Mouse (Mus musculus) spleen, postnatal 10 days (tissue): Measurements from ENCODE around the gene Arl6.

Experiments used
- DNase-seq, 2 experiments: peaks; one replicate each; pipeline ENCODE4 v3.0.0; 2021 to 2022; ENCODE audit warnings: low spot score in 2 of 2

The Arl6 gene

DNA sequence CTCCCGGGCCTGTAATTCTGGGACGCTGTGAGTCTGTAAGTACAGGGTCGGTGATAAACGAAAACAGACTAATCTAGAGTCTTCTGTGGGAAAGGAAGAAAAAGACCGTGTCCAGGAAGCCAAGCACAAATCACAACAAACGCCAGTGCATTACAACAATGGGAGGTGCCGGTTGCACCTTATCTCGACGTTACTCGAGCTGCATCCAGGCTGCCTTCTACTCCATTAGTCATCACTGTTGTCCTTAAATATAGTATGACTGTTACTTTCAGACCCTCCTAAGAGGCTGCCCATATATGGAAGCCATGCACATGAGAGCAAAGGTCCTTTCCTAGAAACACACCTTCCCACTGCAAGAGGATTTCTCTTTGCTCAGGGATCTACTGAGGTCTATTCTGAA, 51.4 kb downstream of the Arl6 start:
- DNase-seq = no peak

DNA sequence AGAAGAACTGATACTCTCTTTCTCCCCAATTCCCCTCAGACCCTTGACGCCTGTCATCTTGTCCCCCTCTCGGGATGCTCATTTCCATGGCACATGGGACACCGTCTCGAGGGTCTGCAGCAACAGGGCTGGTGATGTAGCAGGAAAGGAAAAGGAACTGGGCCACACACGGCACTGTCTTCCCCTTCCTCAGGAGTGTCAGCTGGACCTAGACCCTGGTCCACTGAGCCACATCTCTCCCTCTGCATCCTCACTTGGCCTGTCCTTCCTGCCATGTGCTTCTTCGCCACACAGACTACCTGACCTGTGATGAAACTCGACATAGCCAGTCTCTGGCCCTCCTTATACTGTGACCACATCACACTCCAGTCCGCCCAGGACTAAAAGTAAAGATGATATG, 52.3 kb downstream of the Arl6 start:
- DNase-seq = no peak

DNA sequence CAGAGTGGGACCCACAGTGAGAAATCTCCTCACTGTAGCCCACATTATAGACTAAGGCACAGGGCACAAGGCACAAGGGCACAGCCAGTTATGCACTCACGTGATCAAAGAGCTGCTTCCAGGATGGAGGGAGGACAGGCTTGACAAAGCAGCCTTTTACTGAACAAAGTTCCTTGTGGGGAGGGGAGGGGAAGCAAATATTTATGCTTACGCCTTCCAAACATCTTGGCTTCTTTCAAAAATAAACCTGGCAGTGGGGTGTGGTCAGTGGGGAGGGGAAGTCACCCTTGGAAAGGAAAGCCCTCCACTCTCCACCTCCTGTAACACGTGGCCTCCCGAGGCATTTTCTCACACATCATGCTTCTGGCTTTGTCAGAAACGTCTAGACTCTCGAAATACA, 52.9 kb downstream of the Arl6 start:
- DNase-seq = no peak

DNA sequence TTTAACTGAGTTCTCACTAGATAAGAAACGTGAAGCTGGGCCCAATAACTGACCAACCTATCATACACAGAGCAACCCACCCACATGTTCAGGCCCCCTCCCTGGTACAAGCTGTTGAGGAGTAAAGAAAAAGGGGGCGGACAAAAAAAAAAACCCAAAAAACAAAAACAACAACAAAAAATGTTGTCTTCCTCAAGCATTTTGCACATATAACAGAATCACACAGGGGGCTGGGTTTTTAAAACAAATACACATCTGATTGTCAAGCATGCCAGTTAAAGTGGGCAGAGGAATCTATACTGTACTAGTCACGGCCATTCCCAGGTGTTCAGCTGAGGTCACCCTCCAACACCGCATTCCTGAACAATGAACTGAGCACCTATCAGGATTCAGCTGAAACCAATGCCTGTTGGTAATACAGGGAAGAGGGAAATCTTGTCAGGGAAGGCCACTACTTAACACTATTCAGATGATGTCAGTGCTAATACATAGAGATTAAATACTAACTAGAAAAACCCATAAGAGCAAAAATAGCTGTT, 53.4 kb downstream of the Arl6 start:
- DNase-seq = no peak

DNA sequence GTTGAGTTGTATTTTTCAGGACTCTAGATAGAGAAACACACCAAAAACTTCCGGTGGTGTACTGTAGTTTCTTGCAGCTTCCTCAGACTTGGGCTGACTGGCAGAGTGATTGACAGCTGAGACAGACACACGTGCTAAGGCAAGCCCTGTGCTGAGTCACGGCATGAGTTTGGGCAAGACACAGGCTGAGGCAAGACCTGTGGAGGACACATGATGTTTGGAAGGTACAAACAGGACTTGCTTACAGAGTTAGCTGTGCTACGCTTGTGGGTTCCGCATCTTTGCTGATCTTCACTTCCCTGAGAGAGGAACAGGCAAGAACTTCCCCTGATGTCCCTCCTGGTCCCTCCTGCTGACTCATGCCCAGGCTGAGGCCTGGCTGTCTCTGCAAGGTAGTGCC, 55.7 kb downstream of the Arl6 start:
- no peak for DNase-seq

DNA sequence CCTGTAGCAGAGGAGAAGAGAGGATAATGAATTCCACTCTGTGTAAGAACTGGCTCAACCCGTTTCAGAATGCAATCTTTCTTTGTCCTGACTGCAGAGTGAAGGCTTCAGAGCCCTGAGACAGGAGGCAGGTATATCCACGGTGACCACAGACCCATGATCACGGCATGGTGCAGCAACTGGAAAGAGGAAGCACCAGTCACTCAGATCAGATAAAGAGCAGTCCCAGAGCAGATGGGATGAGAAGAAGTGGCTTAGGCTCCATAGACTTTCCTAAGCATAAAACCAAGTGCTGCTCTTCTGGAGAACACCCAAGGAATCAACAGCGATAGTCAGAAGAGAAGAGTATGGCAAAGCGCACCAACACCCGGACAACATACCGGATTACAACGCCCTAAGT, 60.0 kb downstream of the Arl6 start:
- DNase-seq = no peak

DNA sequence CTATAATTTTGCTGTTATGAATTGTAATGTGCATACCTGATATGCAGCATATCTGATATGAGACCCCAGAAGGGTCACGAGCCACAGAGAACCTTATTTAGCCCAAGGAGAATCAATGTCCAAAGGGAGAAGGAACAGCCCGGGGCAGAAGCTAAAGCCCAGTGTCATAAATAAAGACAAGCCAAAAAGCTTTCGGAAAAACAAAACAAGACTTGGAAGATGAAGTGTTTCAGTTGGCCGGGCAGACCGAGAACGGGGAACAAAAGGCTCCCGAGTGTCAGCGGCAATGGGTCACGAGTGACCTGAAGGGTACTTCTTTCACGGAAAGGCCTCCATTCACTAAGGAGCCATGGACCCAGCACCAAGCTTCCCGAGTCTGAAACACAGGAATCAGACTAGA, 65.2 kb downstream of the Arl6 start:
- DNase-seq = no peak

DNA sequence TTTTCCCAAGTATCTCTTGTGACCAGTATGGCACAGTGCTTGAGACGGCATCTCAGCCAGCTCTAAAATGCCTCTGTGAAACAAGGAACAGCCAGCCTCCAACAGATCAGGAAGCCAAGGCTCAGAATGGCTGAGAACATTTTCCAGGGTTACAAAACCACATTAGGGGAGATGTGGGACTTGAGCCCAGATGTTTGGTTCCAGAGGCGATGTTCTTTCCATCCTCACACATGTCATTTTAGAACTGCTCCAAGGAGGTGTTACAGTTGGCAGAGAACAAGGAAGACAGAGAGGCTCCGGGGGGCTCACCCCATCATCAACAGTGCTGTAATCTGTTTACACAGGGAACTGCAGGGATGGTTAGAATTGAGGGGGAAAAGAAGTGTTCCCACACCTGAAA, 66.5 kb downstream of the Arl6 start:
- no peak for DNase-seq

DNA sequence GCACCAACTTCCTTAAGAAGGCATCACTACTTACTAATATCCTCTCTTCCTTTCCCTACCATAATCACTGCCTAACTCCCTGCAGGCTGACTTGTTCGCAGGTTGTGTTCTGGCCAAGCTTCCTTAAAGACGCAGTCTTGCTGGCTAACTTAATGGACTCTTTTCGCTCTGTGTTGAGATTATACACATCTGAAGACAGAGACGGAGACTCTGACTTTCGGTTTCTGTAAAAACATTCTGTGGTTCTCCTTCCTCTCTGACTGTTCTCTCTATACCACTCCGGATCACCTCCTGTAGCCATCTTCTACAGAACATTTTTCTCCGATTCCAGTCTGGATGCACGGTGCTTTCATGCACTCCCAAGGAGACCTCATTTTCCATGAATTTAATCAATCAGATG, 68.4 kb downstream of the Arl6 start:
- DNase-seq = no peak

DNA sequence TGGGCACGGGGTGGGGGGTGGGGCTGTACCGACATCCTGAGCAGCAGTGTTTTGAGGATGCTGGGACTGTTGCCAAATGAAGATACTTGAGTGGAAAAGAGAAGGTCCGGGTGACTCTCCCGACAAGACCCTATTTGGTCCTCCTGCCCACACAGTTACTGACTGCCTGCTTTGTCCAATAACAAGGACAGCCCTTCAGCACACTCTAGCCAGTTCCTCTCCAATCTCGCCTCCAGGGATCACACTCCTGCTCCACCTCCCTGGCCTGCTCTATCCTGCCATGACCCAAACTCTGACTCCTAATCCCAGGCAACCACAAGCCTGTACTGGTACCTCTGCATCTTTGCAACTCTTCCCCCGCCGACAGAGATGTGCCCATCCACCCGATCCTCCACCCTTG, 69.4 kb downstream of the Arl6 start:
- no peak for DNase-seq

DNA sequence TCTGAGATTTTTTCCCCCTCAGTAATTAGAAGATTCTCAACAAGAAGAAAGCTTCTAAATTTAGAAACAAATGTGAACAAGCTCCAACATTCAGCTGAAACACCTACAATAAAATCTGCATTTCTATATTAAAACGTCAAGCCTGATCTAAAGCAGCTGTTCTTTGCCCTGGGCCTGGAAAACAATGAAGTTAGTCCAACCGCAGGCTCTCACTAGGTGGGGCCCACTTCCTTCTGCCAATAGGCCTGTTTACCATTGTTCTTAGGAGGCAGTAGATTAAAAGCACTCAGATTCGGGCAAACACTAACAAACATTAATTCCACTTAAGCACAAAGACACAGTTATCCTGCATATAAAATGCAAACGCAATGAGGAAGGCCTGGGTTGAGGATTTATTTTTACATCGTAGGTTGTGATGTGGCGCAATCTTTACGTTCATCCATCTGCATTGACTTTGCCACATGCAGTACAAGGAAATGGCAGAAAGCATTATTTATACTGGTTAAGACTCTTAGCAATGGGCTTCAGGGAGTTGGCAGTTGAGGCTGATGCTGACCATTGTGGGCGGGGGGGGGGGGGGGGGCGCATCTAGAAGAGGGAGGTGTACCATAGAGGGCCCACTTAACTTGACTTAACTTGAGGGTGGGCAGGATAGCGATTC, 71.3 kb downstream of the Arl6 start:
- DNase-seq = no peak

DNA sequence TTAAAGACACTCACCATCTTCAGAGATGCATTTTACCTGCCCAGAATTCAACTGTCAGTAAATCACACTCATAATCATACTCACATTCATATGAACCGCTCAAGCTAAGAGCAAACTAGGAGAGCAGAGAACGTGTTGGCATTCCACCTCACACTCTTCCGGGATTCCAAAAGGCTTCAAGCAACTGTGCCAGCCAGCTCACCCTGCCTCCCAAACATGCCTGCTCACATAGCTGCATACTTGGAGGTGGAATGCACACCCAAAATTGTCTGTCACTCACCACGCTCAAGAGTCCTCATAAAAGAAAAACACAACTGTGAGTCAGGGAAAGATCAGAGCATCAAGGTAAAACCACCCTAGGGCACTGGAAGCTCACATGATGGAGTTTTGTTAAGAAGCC, 72.8 kb downstream of the Arl6 start:
- no peak for DNase-seq

DNA sequence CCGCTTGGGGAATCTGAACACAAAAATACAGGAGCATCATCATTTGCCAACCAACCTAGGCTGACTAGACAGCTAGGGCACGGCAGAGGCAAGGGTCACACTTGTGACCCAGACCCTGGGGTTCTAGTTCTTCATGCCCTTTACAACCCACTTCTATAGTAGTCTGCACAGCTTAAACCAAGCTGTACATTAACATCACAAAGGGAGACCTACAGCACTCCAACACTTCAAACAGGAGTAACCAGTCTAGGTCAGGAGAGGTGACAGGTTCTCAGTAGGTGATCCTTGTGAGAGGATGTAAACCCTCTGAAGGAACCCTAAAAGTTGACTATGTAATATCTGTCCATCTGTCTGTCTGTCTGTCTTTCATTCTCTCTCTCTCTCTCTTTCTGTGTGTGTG, 73.6 kb downstream of the Arl6 start:
- DNase-seq = no peak

DNA sequence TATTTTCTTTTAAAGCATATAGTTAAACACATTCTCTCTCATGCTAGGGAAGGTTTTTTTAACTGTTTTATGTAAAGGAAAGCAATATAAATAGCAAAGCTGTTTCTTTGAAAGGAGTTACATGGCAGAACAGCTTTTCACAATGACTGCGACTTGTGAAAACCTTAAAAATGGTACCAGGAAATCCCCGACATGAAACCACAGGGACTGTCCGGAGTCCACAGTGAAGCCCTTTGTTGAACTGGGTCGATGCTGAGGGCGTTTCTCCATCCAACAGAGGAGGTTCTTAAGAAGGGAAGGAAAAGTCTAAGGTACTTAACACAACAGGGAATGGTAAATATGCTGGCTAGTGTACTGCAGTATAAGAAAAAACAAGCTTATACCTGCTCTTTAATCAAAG, 75.2 kb downstream of the Arl6 start:
- DNase-seq = no peak
